Mouse (Mus musculus): ENCODE measurements at regions not wholly inside any gene's neighbourhood (a gene's known extent, or its start where the extent isn't known, plus 50 kb on each side); places are given as distances from the start of the nearest gene placed in this dataset.

DNA sequence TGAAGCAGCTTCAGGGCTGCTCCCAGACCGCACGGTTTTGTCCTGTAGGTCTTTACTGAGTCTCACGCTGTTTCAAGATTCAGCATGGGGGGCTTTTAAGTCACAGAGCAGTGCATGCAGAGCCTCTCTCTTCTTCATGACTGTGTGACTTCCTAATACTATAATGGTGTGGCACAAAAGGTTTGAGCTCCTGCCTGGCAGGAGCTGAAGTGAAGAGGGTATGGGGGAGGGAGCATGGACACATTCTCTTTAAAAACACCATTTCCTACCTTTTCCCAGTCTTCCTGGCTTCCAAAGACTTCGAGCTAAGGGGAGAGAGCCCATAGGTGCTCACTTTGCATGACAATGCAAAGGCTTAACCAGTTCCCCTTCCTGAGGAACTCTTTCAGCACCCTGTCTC lies 934.9 kb upstream of the Gm5150 start:
- Histone ChIP-seq H3K27ac (replicated peaks; ENCODE audit: low read depth, low read length) (no peak overlapping the region), H3K36me3 (replicated peaks; ENCODE audit: control insufficient read depth, insufficient read depth, low read depth, low read length) (no peaks in the 10 kb centered on the region), H3K4me2 (ENCODE audit: low read depth, low read length) (no peak overlapping the region), H3K27me3 (ENCODE audit: control insufficient read depth, insufficient read depth, low read length) (no peaks in the 10 kb centered on the region), H3K4me3 (ENCODE audit: low read depth, low read length) (no peak overlapping the region), H3K9ac (replicated peaks; ENCODE audit: low read length) (no peak overlapping the region), H3K4me1 (ENCODE audit: control insufficient read depth, insufficient read depth, low read length) (no peaks in the 10 kb centered on the region), H3K9me3 (replicated peaks; ENCODE audit: control insufficient read depth, low read length) (no peaks in the 10 kb centered on the region)
- WGBS: 10% methylated on average over 4 of the region's 4 CpGs
- no peak for DNase-seq (ENCODE audit: low spot score)
- ATAC-seq (replicated peaks; ENCODE audit: insufficient number of reproducible peaks, low FRiP score, low TSS enrichment, low read depth): no peak

DNA sequence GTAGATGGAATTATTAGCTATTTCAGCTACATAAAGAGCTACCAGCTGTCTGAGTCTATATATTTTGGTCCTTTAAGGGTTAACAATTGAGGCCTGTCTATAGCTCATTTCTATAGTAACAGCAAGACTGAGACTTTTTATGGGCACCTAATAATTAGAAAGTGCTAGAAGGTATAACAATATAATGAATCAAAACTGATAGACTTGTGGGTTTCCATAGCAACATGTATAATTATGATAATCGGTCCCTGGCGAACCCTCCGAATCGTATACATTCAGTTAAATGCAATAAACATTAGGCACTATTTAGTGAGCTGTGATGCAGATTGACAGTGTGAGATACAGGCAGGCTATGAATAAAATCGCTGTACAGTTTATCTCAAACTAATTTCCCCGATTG lies 933.3 kb upstream of the Gm5150 start:
- no peaks in the 10 kb centered on the region for H3K9me3 ChIP-seq (replicated peaks; ENCODE audit: control insufficient read depth, low read length)
- no peak overlapping the region for H3K4me2 ChIP-seq (ENCODE audit: low read depth, low read length)
- no peak for DNase-seq (ENCODE audit: low spot score)
- no peak overlapping the region for H3K4me3 ChIP-seq (ENCODE audit: low read depth, low read length)
- 83% methylated on average over 6 of the region's 6 CpGs for WGBS
- no peak overlapping the region for H3K9ac ChIP-seq (replicated peaks; ENCODE audit: low read length)
- no peaks in the 10 kb centered on the region for H3K36me3 ChIP-seq (replicated peaks; ENCODE audit: control insufficient read depth, insufficient read depth, low read depth, low read length)
- H3K27me3 ChIP-seq (ENCODE audit: control insufficient read depth, insufficient read depth, low read length): no peaks in the 10 kb centered on the region
- no peak overlapping the region for H3K27ac ChIP-seq (replicated peaks; ENCODE audit: low read depth, low read length)
- H3K4me1 ChIP-seq (ENCODE audit: control insufficient read depth, insufficient read depth, low read length): no peaks in the 10 kb centered on the region
- no peak for ATAC-seq (replicated peaks; ENCODE audit: insufficient number of reproducible peaks, low FRiP score, low TSS enrichment, low read depth)

DNA sequence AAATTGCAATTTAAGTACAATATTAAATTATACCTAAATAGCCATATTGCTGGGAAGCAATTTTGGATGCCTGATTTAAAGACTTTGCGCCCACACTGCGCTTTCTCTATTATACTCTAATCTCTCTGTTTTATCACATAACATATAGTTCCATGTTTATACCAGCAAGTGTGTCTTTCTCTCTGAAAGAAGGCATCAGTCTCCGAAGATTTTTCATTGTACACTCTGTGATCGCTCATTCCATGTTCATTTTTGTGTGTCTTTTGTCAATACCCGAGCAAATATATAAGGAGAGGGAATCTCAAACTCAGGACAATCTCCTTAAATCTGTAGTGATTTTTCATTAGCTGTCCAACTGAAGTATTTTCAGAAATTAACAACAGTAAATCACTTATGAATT lies 932.9 kb upstream of the Gm5150 start:
- no peaks in the 10 kb centered on the region for H3K9me3 ChIP-seq (replicated peaks; ENCODE audit: control insufficient read depth, low read length)
- ATAC-seq (replicated peaks; ENCODE audit: insufficient number of reproducible peaks, low FRiP score, low TSS enrichment, low read depth) (no peak), DNase-seq (ENCODE audit: low spot score) (no peak)
- no peak overlapping the region for H3K27ac ChIP-seq (replicated peaks; ENCODE audit: low read depth, low read length)
- no peaks in the 10 kb centered on the region for H3K27me3 ChIP-seq (ENCODE audit: control insufficient read depth, insufficient read depth, low read length)
- no peaks in the 10 kb centered on the region for H3K36me3 ChIP-seq (replicated peaks; ENCODE audit: control insufficient read depth, insufficient read depth, low read depth, low read length)
- H3K4me3 ChIP-seq (ENCODE audit: low read depth, low read length): no peak overlapping the region
- H3K4me1 ChIP-seq (ENCODE audit: control insufficient read depth, insufficient read depth, low read length): no peaks in the 10 kb centered on the region
- H3K4me2 ChIP-seq (ENCODE audit: low read depth, low read length): no peak overlapping the region
- no peak overlapping the region for H3K9ac ChIP-seq (replicated peaks; ENCODE audit: low read length)
- WGBS: 91% methylated on average over 5 of the region's 5 CpGs

DNA sequence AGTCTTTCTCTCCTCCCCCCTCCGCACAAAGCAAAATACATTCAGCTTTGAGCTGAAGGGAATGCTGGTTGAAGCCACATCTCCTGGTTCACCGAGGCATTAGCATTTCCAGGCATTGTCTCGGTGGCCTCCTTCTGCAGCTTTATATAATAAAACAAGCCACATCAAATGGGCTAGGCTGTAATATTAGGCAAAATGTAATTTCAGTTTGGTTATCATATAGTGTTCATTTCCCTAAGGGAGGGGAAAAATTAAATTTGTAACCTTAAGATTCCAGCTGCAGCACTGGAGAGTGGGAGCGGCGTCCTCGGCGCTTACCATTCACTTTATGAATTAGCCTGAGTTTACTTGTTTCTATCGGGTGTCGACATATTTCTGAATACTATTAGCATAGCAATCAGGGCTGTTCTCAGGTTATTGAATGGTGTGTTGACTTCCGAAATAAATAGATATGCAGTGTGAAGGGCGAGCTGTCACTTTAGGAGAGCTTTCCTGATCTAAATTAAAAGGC lies 932.3 kb upstream of the Gm5150 start:
- Histone ChIP-seq H3K4me3 (ENCODE audit: low read depth, low read length) (no peak overlapping the region), H3K27ac (replicated peaks; ENCODE audit: low read depth, low read length) (no peak overlapping the region)

DNA sequence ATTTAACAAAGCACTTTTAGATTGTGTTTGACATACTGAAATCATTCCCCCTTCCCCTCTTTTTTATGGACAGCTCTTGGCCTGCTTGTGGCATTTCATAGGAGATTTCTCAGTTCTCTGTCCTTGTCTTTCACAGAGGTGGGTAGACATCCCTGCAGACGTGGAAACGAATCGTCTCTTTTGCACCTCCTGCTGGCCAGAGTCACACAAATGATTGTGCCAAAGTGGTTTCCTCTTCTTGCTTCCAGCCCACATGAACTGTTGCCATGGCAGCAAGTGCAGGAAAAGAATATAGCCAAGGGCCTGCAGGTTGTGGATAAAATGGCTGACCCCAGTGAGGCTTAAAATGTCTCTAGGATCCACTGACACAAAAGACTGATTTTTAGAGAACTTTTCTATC lies 924.1 kb upstream of the Gm5150 start:
- Histone ChIP-seq H3K4me3 (ENCODE audit: low read depth, low read length) (no peak overlapping the region), H3K4me1 (ENCODE audit: control insufficient read depth, insufficient read depth, low read length) (no peaks in the 10 kb centered on the region), H3K27me3 (ENCODE audit: control insufficient read depth, insufficient read depth, low read length) (no peaks in the 10 kb centered on the region), H3K4me2 (ENCODE audit: low read depth, low read length) (no peak overlapping the region), H3K27ac (replicated peaks; ENCODE audit: low read depth, low read length) (no peak overlapping the region), H3K9me3 (replicated peaks; ENCODE audit: control insufficient read depth, low read length) (no peaks in the 10 kb centered on the region), H3K9ac (replicated peaks; ENCODE audit: low read length) (no peak overlapping the region), H3K36me3 (replicated peaks; ENCODE audit: control insufficient read depth, insufficient read depth, low read depth, low read length) (no peaks in the 10 kb centered on the region)
- ATAC-seq (replicated peaks; ENCODE audit: insufficient number of reproducible peaks, low FRiP score, low TSS enrichment, low read depth): no peak
- 44% methylated on average over 3 of the region's 3 CpGs for WGBS
- peak; percentile 44 for DNase-seq (ENCODE audit: low spot score)

More for the DNA sequence above, 932.3 kb upstream of the Gm5150 start:
- Histone ChIP-seq H3K9me3 (replicated peaks; ENCODE audit: control insufficient read depth, low read length) (no peaks in the 10 kb centered on the region), H3K4me1 (ENCODE audit: control insufficient read depth, insufficient read depth, low read length) (no peaks in the 10 kb centered on the region), H3K27me3 (ENCODE audit: control insufficient read depth, insufficient read depth, low read length) (no peaks in the 10 kb centered on the region), H3K4me2 (ENCODE audit: low read depth, low read length) (no peak overlapping the region), H3K9ac (replicated peaks; ENCODE audit: low read length) (no peak overlapping the region), H3K36me3 (replicated peaks; ENCODE audit: control insufficient read depth, insufficient read depth, low read depth, low read length) (no peaks in the 10 kb centered on the region)
- WGBS: 79% methylated on average over 11 of the region's 11 CpGs
- ATAC-seq (replicated peaks; ENCODE audit: insufficient number of reproducible peaks, low FRiP score, low TSS enrichment, low read depth) (no peak), DNase-seq (ENCODE audit: low spot score) (no peak)

DNA sequence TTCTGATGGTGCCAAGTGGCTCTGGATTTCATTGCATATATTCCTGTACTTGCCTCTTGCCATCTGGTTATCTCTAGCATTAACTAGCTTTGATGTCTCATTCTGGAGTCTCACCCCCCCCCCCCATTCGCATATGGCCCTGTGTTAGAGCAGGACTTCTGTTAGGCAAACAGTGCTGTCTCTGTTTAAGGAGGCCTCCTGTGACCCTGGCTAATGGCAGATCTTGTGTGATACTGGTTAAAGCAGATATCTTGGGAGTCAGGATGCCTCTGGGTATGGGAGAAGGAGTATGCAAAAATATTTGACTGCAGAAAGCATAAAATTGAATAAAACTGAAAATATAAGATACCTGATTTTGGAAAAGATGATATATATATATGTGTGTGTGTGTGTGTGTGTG lies 923.6 kb upstream of the Gm5150 start:
- Histone ChIP-seq H3K4me3 (ENCODE audit: low read depth, low read length) (no peak overlapping the region), H3K27me3 (ENCODE audit: control insufficient read depth, insufficient read depth, low read length) (no peaks in the 10 kb centered on the region), H3K9ac (replicated peaks; ENCODE audit: low read length) (no peak overlapping the region), H3K9me3 (replicated peaks; ENCODE audit: control insufficient read depth, low read length) (no peaks in the 10 kb centered on the region), H3K27ac (replicated peaks; ENCODE audit: low read depth, low read length) (no peak overlapping the region), H3K36me3 (replicated peaks; ENCODE audit: control insufficient read depth, insufficient read depth, low read depth, low read length) (no peaks in the 10 kb centered on the region), H3K4me1 (ENCODE audit: control insufficient read depth, insufficient read depth, low read length) (no peaks in the 10 kb centered on the region), H3K4me2 (ENCODE audit: low read depth, low read length) (no peak overlapping the region)
- WGBS: 50% methylated on average over 1 of the region's 1 CpGs
- ATAC-seq (replicated peaks; ENCODE audit: insufficient number of reproducible peaks, low FRiP score, low TSS enrichment, low read depth) (no peak), DNase-seq (ENCODE audit: low spot score) (no peak)

DNA sequence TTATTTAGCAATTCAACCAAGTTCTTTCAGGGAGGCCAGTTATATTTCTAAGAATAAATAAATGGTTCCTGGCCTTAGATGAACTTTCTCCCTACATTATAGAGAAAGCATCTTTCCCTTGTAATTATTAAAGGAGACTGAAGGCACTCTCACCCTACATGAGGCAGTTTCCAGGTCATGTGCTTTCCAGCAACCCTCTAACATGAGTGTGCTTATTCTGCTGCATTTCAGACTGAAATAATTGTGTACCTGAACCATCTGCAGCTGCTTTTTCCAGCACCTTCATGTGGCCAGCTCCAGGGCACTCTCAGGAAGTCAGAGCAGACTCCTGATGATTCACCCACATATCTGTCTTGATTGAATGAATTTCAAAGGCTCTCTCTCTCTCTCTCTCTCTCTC lies 917.8 kb upstream of the Gm5150 start:
- H3K4me1 ChIP-seq (ENCODE audit: control insufficient read depth, insufficient read depth, low read length): no peaks in the 10 kb centered on the region
- no peak overlapping the region for H3K4me2 ChIP-seq (ENCODE audit: low read depth, low read length)
- H3K4me3 ChIP-seq (ENCODE audit: low read depth, low read length): no peak overlapping the region
- no peaks in the 10 kb centered on the region for H3K9me3 ChIP-seq (replicated peaks; ENCODE audit: control insufficient read depth, low read length)
- H3K9ac ChIP-seq (replicated peaks; ENCODE audit: low read length): no peak overlapping the region
- no peak overlapping the region for H3K27ac ChIP-seq (replicated peaks; ENCODE audit: low read depth, low read length)
- H3K36me3 ChIP-seq (replicated peaks; ENCODE audit: control insufficient read depth, insufficient read depth, low read depth, low read length): no peaks in the 10 kb centered on the region
- H3K27me3 ChIP-seq (ENCODE audit: control insufficient read depth, insufficient read depth, low read length): no peaks in the 10 kb centered on the region
- DNase-seq (ENCODE audit: low spot score) (no peak), ATAC-seq (replicated peaks; ENCODE audit: insufficient number of reproducible peaks, low FRiP score, low TSS enrichment, low read depth) (no peak)

DNA sequence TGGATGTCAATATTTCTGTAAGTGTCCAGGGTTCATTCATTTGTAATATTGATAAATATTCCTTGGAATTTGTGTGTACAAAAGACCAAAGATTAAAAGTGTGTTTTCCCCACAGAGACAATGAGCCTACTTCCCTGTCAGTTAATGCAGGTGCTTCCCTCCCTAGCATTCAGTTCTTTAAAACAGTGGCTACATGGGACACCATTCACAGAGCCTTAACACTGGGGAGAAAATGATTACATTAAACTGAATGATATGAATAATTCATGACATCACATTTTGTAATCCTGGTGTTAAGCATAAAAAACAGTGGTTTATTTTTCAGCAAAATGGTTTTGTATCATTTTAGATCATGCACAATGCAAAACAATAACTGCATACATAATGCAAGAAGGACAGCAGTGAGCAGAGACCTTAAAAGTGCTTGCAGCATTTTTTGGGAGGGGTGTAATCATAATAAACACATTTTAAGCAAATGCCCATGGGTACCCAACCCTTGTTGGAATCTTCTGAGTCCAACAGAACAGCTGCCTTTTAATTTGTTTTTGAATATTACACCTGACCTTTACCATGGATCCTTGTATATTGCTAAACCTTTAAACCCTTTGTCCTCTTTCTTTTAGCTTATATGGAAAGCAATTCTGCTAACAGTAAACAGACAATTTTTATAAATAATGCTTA lies 917.1 kb upstream of the Gm5150 start:
- Histone ChIP-seq H3K4me1 (ENCODE audit: control insufficient read depth, insufficient read depth, low read length) (no peaks in the 10 kb centered on the region), H3K4me3 (ENCODE audit: low read depth, low read length) (no peak overlapping the region), H3K27ac (replicated peaks; ENCODE audit: low read depth, low read length) (no peak overlapping the region), H3K27me3 (ENCODE audit: control insufficient read depth, insufficient read depth, low read length) (no peaks in the 10 kb centered on the region), H3K4me2 (ENCODE audit: low read depth, low read length) (no peak overlapping the region), H3K9ac (replicated peaks; ENCODE audit: low read length) (no peak overlapping the region), H3K9me3 (replicated peaks; ENCODE audit: control insufficient read depth, low read length) (no peaks in the 10 kb centered on the region), H3K36me3 (replicated peaks; ENCODE audit: control insufficient read depth, insufficient read depth, low read depth, low read length) (no peaks in the 10 kb centered on the region)
- ATAC-seq (replicated peaks; ENCODE audit: insufficient number of reproducible peaks, low FRiP score, low TSS enrichment, low read depth): no peak
- DNase-seq (ENCODE audit: low spot score): no peak
